Mouse (Mus musculus): ENCODE data around the gene Vkorc1l1.

GRCm38 (mm10) chr5:129907775-129908174 lies 34.0 kb upstream of the Vkorc1l1 start:
- TF ChIP-seq ZC3H11A (IDR thresholded peaks at IDR 0.05; ENCODE audit: borderline replicate concordance, low read depth, low read length) (no peak), CHD2 (IDR thresholded peaks at IDR 0.05; ENCODE audit: low read depth, low read length) (no peak)

Data from ES-E14 (cell line).